Mouse (Mus musculus) erythroblast, embryonic 14.5 days (primary cell): ENCODE measurements around the gene Arhgef28. TPM values are rescaled to one million over a fixed set of nuclear protein-coding genes. Genes with fewer than 3 reads are reported as not detected.
A peak's percentile ranks its signal among the peaks of the same experiment; 100 is the strongest.

ENCODE experiments used
- H3K27me3 ChIP-seq: 2 replicates; pipeline ENCODE4 v1.6.1; 2012; ENCODE audit warnings: inconsistent platforms; ENCODE audit not compliant: control insufficient read depth
- H3K36me3 ChIP-seq: 2 replicates; pipeline ENCODE4 v1.6.1; 2012; ENCODE audit warnings: mild to moderate bottlenecking, inconsistent platforms; ENCODE audit not compliant: control insufficient read depth
- H3K4me1 ChIP-seq: 2 replicates; pipeline ENCODE4 v1.6.1; 2012; ENCODE audit warnings: inconsistent platforms; ENCODE audit not compliant: control insufficient read depth
- H3K4me3 ChIP-seq: replicated peaks from 2 replicates; pipeline ENCODE3; 2012; ENCODE audit warnings: moderate library complexity, mild to moderate bottlenecking, inconsistent platforms
- H3K9me3 ChIP-seq: 2 replicates; pipeline ENCODE4 v1.6.1; 2012; ENCODE audit warnings: low read length, inconsistent platforms, mixed read lengths; ENCODE audit not compliant: control insufficient read depth
- GATA1 ChIP-seq: IDR thresholded peaks from 2 replicates; pipeline ENCODE4 v1.6.1; 2012; ENCODE audit warnings: low read length, inconsistent platforms, mixed read lengths
- TAL1 ChIP-seq: IDR thresholded peaks from 3 replicates; pipeline ENCODE4 v1.6.1; 2012; ENCODE audit warnings: low read length, inconsistent platforms, mixed read lengths
- polyA plus RNA-seq: library from polyadenylated mRNA; stranded (reverse); fragments of >175 nt; gene quantifications from 2 replicates; pipeline ENCODE4 v1.2.3, GENCODE M21; 2012

Arhgef28 gene
- polyA plus RNA-seq: 0.01 and 0.07 TPM in 2 replicates

DNA sequence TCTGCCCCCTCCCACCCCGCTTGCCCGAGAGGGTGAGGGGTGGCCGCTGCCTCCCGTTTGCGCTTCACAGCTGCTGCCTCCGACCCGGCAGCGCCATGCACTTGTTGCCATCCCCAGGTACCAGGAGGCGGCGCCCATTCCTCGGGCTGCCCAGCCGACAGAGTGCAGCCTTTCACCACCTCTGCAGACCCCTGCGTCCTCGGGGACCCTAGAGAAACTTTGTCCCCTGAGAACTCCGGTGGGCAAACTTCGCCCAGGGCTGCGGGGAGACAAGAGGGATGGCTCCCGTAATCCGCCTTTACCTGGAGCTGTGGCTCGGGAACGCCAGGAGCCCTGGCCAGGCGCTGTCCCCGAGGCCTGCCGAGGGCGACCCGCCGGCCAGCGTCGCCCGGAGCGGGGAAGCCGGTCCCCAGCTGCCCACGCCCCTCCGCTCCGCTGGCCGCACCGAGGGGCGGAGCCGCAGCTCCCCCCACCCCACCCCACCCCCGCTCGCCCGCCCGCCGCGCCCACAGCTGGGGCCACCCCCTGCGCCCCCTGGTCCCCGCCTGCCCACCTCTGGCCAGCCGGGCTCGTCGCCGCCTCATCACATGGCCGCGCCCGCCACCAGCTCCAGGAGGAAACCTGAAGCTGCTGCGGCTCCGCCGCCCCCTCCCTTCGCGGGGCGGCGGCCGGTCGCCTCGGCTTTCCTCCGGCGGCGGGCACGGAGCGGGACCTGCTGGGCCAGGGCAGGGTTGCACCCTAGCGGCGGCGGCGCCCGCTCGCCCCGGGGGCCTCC is at the start of gene Arhgef28:
Gene Arhgef28, minus strand, starts transcription at position 669 of the 775 bp plus-strand sequence.
- no peak for TF ChIP-seq GATA1
- Histone ChIP-seq H3K4me1 (peaks cover 14% of the 10 kb centered on the region), H3K27me3 (peaks cover 63% of the 10 kb centered on the region), H3K9me3 (no peaks in the 10 kb centered on the region), H3K36me3 (no peaks in the 10 kb centered on the region), H3K4me3 (peak within 1 kb of the TSS; percentile 64)

GRCm38 (mm10) chr13:98254921-98255320 is 48.7 kb upstream of the Arhgef28 start:
- no peaks in the 10 kb centered on the region for H3K9me3 ChIP-seq
- H3K4me1 ChIP-seq: no peaks in the 10 kb centered on the region
- H3K4me3 ChIP-seq: no peak overlapping the region
- TF ChIP-seq GATA1: no peak
- no peak for TF ChIP-seq TAL1
- peaks cover 87% of the 10 kb centered on the region for H3K36me3 ChIP-seq
- H3K27me3 ChIP-seq: no peaks in the 10 kb centered on the region

- H3K4me3 ChIP-seq: no peak overlapping the region
- TF ChIP-seq TAL1 (no peak), GATA1 (no peak)
- H3K36me3 ChIP-seq: peaks cover 73% of the 10 kb centered on the region
- no peaks in the 10 kb centered on the region for H3K9me3 ChIP-seq
- H3K4me1 ChIP-seq: no peaks in the 10 kb centered on the region
- no peaks in the 10 kb centered on the region for H3K27me3 ChIP-seq
Measured at GRCm38 (mm10) chr13:98249594-98249993, 43.4 kb upstream of the Arhgef28 start.

GRCm38 (mm10) chr13:98245386-98245785 is 39.1 kb upstream of the Arhgef28 start:
- Histone ChIP-seq H3K9me3 (no peaks in the 10 kb centered on the region), H3K27me3 (no peaks in the 10 kb centered on the region), H3K4me3 (no peak overlapping the region), H3K4me1 (no peaks in the 10 kb centered on the region), H3K36me3 (peaks cover 35% of the 10 kb centered on the region)
- TF ChIP-seq GATA1 (no peak), TAL1 (no peak)

GRCm38 (mm10) chr13:98244571-98245350 is 38.5 kb upstream of the Arhgef28 start:
- TF ChIP-seq TAL1: no peak
- no peak for TF ChIP-seq GATA1
- Histone ChIP-seq H3K4me1 (no peaks in the 10 kb centered on the region), H3K4me3 (no peak overlapping the region), H3K9me3 (no peaks in the 10 kb centered on the region), H3K36me3 (peaks cover 29% of the 10 kb centered on the region), H3K27me3 (no peaks in the 10 kb centered on the region)

DNA sequence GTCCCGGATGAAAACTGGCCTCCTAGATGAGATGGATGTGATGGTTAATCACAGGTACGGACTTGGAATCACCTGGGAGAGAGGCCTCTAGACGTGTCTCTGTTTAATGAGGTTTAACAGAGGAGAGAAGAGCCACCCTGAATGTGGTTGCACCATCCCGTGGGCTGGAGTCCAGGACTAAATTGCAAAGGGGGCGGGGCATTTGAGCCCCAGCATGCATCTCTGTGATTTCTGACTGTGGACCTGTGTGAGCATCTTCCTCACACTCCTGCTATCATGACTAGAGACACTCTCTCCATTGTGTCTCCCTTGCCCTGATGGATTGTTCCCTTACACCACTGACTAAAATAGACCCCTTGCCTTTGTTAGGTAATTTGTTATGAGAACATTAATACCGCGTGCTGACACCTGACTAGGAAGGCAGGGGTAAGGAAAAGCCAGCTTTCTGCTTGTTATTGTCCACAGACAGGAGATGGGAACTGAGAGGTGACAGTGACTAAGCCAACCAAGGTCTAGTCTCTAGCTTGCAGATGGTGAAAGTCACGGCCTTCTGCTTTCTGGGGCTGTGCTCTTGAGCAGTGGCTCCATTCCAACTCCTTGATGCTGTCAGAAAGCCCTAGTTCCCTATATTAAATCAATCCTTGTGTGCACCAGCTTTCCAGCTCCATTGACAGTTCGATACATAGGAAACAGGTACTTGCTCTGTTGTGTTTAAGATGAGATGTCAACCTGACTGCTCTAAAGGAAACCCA is 35.5 kb upstream of the Arhgef28 start:
- TF ChIP-seq TAL1: no peak
- no peak for TF ChIP-seq GATA1

DNA sequence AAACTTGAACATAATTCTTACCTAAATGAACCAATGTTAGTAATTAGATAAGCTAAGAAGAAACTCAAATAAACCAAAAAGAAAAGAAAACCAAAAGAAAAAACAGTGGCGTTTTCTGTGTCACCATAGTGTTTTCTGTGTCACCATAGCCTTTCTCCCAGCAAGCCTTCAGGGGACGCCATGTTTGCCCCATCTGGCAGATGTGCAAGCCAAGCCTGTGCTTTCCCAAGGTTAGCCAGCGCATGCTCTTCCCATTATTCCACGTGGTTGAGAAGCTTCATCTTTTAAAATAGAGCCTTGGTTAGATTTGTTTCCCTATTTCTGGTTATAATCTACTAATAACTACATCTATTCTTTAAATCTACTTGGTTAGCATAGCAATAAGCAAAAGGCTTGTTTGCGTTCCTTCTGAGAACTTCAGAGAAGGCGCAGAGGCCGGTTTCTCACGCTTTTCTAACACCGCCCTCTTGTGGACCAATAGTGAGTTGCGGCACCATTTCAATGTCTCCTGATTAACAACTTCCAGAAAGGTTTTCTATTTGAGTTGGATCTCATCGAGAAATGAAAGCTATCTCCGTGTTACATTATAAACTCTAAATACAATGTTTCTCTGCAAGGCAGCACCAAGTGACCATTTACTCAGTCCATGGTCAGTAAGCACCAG is 33.9 kb upstream of the Arhgef28 start:
- Histone ChIP-seq H3K27me3 (peaks cover 2% of the 10 kb centered on the region; the same call in 1 of the 2 replicates), H3K4me1 (no peaks in the 10 kb centered on the region), H3K4me3 (no peak overlapping the region), H3K9me3 (no peaks in the 10 kb centered on the region), H3K36me3 (no peaks in the 10 kb centered on the region)
- TF ChIP-seq TAL1: no peak
- TF ChIP-seq GATA1: no peak

More for the DNA sequence above, 35.5 kb upstream of the Arhgef28 start:
- H3K27me3 ChIP-seq: peaks cover 2% of the 10 kb centered on the region; the same call in 1 of the 2 replicates
- peaks cover 3% of the 10 kb centered on the region; the same call in 1 of the 2 replicates for H3K36me3 ChIP-seq
- no peak overlapping the region for H3K4me3 ChIP-seq
- H3K4me1 ChIP-seq: no peaks in the 10 kb centered on the region
- no peaks in the 10 kb centered on the region for H3K9me3 ChIP-seq

GRCm38 (mm10) chr13:98235451-98235850 is 29.2 kb upstream of the Arhgef28 start:
- Histone ChIP-seq H3K9me3 (no peaks in the 10 kb centered on the region), H3K4me3 (no peak overlapping the region), H3K4me1 (no peaks in the 10 kb centered on the region), H3K27me3 (peaks cover 2% of the 10 kb centered on the region; the same call in 1 of the 2 replicates), H3K36me3 (no peaks in the 10 kb centered on the region)
- TF ChIP-seq GATA1 (no peak), TAL1 (no peak)
